Mouse (Mus musculus): ENCODE measurements around the gene Tent5d. TPM values are rescaled to one million over a fixed set of nuclear protein-coding genes. Genes with fewer than 3 reads are reported as not detected.
A peak's percentile ranks its signal among the peaks of the same experiment; 100 is the strongest.

The Tent5d gene
- polyA plus RNA-seq (2016; fragmentation: Nextera tagmentation; extraction: Ambion mirVana), result 0.18 and 0.35 TPM in 2 replicates

GRCm38 (mm10) chrX:107792290-107792689, at the start of gene Tent5d:
Tent5d (plus strand) TSS chrX:107792590.
- Histone ChIP-seq H3K27me3 (replicated peaks) (no peaks in the 10 kb centered on the region), H3K36me3 (no peaks in the 10 kb centered on the region), H3K4me3 (no peak within 1 kb of the TSS), H3K27ac (no peak within 1 kb of the TSS), H3K4me2 (no peak within 1 kb of the TSS), H3K4me1 (peaks cover 10% of the 10 kb centered on the region; the same call in 1 of the 2 replicates), H3K9ac (no peak within 1 kb of the TSS), H3K9me3 (replicated peaks) (no peaks in the 10 kb centered on the region)
- 79% methylated on average over 1 of the region's 1 CpGs for WGBS (ENCODE audit: insufficient replicate concordance)
- no peak for ATAC-seq

- no peak overlapping the region for H3K4me3 ChIP-seq
- H3K9ac ChIP-seq, result no peak overlapping the region
- H3K9me3 ChIP-seq (replicated peaks), result no peaks in the 10 kb centered on the region
- H3K27ac ChIP-seq, result no peak overlapping the region
- no peaks in the 10 kb centered on the region for H3K36me3 ChIP-seq
- no peaks in the 10 kb centered on the region for H3K4me1 ChIP-seq
- H3K4me2 ChIP-seq, result no peak overlapping the region
- 21% methylated on average over 3 of the region's 3 CpGs for WGBS (ENCODE audit: insufficient replicate concordance)
- H3K27me3 ChIP-seq (replicated peaks), result no peaks in the 10 kb centered on the region
- ATAC-seq, result no peak
These were observed 24.5 kb upstream of the Tent5d start for GRCm38 (mm10) chrX:107767896-107768295.

GRCm38 (mm10) chrX:107790136-107790535, 2.3 kb upstream of the Tent5d start:
- Histone ChIP-seq H3K4me2 (no peak overlapping the region), H3K4me3 (no peak overlapping the region), H3K36me3 (no peaks in the 10 kb centered on the region), H3K9ac (no peak overlapping the region), H3K9me3 (replicated peaks) (no peaks in the 10 kb centered on the region), H3K27me3 (replicated peaks) (no peaks in the 10 kb centered on the region), H3K4me1 (peaks cover 3% of the 10 kb centered on the region; the same call in 1 of the 2 replicates), H3K27ac (no peak overlapping the region)
- WGBS (ENCODE audit: insufficient replicate concordance), result 93% methylated on average over 1 of the region's 1 CpGs
- no peak for ATAC-seq

GRCm38 (mm10) chrX:107790750-107791493, 1.5 kb upstream of the Tent5d start:
- 0 out of 2 replicates have a peak, but pooled peaks have one; percentile 66 for ATAC-seq
- 18% methylated on average over 8 of the region's 8 CpGs for WGBS (ENCODE audit: insufficient replicate concordance)
- H3K27ac ChIP-seq, result no peak overlapping the region
- no peaks in the 10 kb centered on the region for H3K9me3 ChIP-seq (replicated peaks)
- H3K27me3 ChIP-seq (replicated peaks), result no peaks in the 10 kb centered on the region
- H3K4me3 ChIP-seq, result no peak overlapping the region
- H3K4me2 ChIP-seq, result no peak overlapping the region
- no peaks in the 10 kb centered on the region for H3K36me3 ChIP-seq
- peaks cover 9% of the 10 kb centered on the region; the same call in 1 of the 2 replicates for H3K4me1 ChIP-seq
- no peak overlapping the region for H3K9ac ChIP-seq

- ATAC-seq, result no peak
- H3K4me3 ChIP-seq, result no peak overlapping the region
- no peaks in the 10 kb centered on the region for H3K9me3 ChIP-seq (replicated peaks)
- no peaks in the 10 kb centered on the region for H3K36me3 ChIP-seq
- H3K27me3 ChIP-seq (replicated peaks), result no peaks in the 10 kb centered on the region
- H3K9ac ChIP-seq, result no peak overlapping the region
- peaks cover 10% of the 10 kb centered on the region; the same call in 1 of the 2 replicates for H3K4me1 ChIP-seq
- WGBS (ENCODE audit: insufficient replicate concordance), result 41% methylated on average over 1 of the region's 1 CpGs
- H3K4me2 ChIP-seq, result no peak overlapping the region
- no peak overlapping the region for H3K27ac ChIP-seq
These were observed 3.4 kb downstream of the Tent5d start for GRCm38 (mm10) chrX:107795785-107796184.

- Histone ChIP-seq H3K9ac (no peak overlapping the region), H3K4me2 (peak overlapping the region; percentile 29), H3K27ac (peak overlapping the region; percentile 56; the same call in 1 of the 2 replicates), H3K4me3 (no peak overlapping the region), H3K27me3 (replicated peaks) (no peaks in the 10 kb centered on the region), H3K36me3 (no peaks in the 10 kb centered on the region), H3K9me3 (replicated peaks) (no peaks in the 10 kb centered on the region), H3K4me1 (peaks cover 7% of the 10 kb centered on the region; the same call in 1 of the 2 replicates)
- WGBS (ENCODE audit: insufficient replicate concordance), result 23% methylated on average over 2 of the region's 2 CpGs
- peak; percentile 100 for ATAC-seq
These were observed 4.5 kb downstream of the Tent5d start for GRCm38 (mm10) chrX:107796919-107797318.

GRCm38 (mm10) chrX:107812120-107812519, 19.7 kb downstream of the Tent5d start:
- H3K9me3 ChIP-seq (replicated peaks), result no peaks in the 10 kb centered on the region
- ATAC-seq, result no peak
- no peak overlapping the region for H3K27ac ChIP-seq
- H3K4me3 ChIP-seq, result no peak overlapping the region
- 0 out of 2 replicates have a peak, but pooled peaks cover 2% of the 10 kb centered on the region for H3K36me3 ChIP-seq
- H3K4me1 ChIP-seq, result no peaks in the 10 kb centered on the region
- no peaks in the 10 kb centered on the region for H3K27me3 ChIP-seq (replicated peaks)
- no peak overlapping the region for H3K9ac ChIP-seq
- no peak overlapping the region for H3K4me2 ChIP-seq

GRCm38 (mm10) chrX:107815502-107816217, 23.3 kb downstream of the Tent5d start:
- Histone ChIP-seq H3K9me3 (replicated peaks) (no peaks in the 10 kb centered on the region), H3K9ac (peak overlapping the region; percentile 72), H3K27me3 (replicated peaks) (no peaks in the 10 kb centered on the region), H3K36me3 (no peaks in the 10 kb centered on the region), H3K4me2 (peak overlapping the region; percentile 63), H3K4me1 (no peaks in the 10 kb centered on the region), H3K4me3 (peak overlapping the region; percentile 69), H3K27ac (peak overlapping the region; percentile 56)
- ATAC-seq, result peak; percentile 66
- 15% methylated on average over 27 of the region's 32 CpGs for WGBS (ENCODE audit: insufficient replicate concordance)

DNA sequence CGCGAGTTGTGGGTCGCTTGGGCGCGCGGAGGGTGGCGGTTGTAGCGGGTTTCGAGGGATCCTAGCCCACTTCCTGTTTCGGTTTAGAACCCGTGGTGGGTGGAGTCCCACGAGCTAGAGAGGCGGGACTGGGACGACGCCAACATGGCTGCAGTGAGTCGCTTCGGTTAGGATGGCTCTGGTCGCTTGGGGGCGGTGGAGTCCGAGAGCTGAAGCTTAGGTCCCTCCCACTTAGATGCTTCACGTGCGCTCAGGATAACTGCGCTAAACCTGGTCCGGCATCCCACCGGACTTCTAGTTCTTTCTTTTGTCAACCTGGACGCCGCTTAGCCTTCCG, 23.8 kb downstream of the Tent5d start, which contains the start of gene 2610002M06Rik:
Gene 2610002M06Rik (minus strand): TSS at position 117 of the 337 bp plus-strand sequence.
- H3K27ac ChIP-seq, result peak within 1 kb of the TSS; percentile 56
- no peaks in the 10 kb centered on the region for H3K27me3 ChIP-seq (replicated peaks)
- peak; percentile 99 for ATAC-seq
- no peaks in the 10 kb centered on the region for H3K9me3 ChIP-seq (replicated peaks)
- H3K4me3 ChIP-seq, result peak within 1 kb of the TSS; percentile 69
- H3K9ac ChIP-seq, result peak within 1 kb of the TSS; percentile 72
- H3K36me3 ChIP-seq, result no peaks in the 10 kb centered on the region
- WGBS (ENCODE audit: insufficient replicate concordance), result 8% methylated on average over 26 of the region's 28 CpGs
- H3K4me1 ChIP-seq, result no peaks in the 10 kb centered on the region
- peak within 1 kb of the TSS; percentile 63 for H3K4me2 ChIP-seq

DNA sequence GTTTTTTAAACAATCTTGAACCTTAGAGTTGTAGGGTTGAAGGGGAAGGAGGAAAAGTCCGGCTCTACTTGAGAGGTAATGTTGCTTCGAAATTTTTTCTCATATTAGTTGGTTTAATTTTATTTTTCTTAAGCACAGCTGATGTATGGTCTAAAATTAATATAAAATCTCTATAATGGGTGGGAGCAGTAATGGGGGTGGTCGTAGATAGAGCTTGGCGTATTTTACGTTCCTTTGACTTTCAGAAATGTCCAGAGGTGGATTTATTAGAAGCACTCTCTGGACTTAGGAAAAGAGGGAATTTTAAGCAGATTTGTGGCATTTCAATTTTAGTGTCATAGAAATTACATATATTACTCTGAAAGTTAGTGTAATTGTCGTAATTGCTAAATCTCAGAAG, 24.3 kb downstream of the Tent5d start:
- no peak for ATAC-seq
- Histone ChIP-seq H3K27ac (no peak overlapping the region), H3K9me3 (replicated peaks) (no peaks in the 10 kb centered on the region), H3K36me3 (no peaks in the 10 kb centered on the region), H3K4me2 (peak overlapping the region; percentile 63), H3K4me3 (peak overlapping the region; percentile 69), H3K9ac (no peak overlapping the region), H3K4me1 (no peaks in the 10 kb centered on the region), H3K27me3 (replicated peaks) (no peaks in the 10 kb centered on the region)
- WGBS (ENCODE audit: insufficient replicate concordance), result 75% methylated on average over 6 of the region's 6 CpGs

DNA sequence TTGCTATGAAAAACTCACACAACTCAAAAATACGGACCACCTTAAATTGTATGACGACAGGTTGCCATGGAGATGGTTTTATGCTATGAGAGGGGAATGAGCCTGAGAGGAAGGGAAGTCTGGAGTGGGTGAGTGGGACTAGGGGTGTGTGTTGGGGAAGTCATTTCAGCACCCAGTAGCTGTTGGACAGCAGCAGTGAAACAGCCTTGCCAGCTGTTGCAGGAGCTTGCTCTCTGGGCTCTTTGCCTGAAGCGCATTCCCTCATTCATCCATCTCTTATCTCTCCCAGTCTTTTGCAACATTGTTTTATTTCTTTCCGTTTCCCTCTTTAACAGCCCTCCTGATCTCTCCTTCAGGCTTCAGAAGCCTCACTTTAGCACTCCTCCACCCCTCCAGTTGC, 65.8 kb downstream of the Tent5d start:
- no peak overlapping the region for H3K9ac ChIP-seq
- no peak for ATAC-seq
- H3K4me2 ChIP-seq, result no peak overlapping the region
- no peaks in the 10 kb centered on the region for H3K36me3 ChIP-seq
- no peaks in the 10 kb centered on the region for H3K9me3 ChIP-seq (replicated peaks)
- WGBS (ENCODE audit: insufficient replicate concordance), result 32% methylated on average over 4 of the region's 4 CpGs
- H3K4me1 ChIP-seq, result no peaks in the 10 kb centered on the region
- H3K27me3 ChIP-seq (replicated peaks), result no peaks in the 10 kb centered on the region
- no peak overlapping the region for H3K4me3 ChIP-seq
- no peak overlapping the region for H3K27ac ChIP-seq
